Mouse (Mus musculus): ENCODE measurements around the gene Tmem163. TPM values are rescaled to one million over a fixed set of nuclear protein-coding genes. Genes with fewer than 3 reads are reported as not detected.

The Tmem163 gene
- polyA plus RNA-seq, 1 experiment from 2014 or later, result 23.2 TPM

DNA sequence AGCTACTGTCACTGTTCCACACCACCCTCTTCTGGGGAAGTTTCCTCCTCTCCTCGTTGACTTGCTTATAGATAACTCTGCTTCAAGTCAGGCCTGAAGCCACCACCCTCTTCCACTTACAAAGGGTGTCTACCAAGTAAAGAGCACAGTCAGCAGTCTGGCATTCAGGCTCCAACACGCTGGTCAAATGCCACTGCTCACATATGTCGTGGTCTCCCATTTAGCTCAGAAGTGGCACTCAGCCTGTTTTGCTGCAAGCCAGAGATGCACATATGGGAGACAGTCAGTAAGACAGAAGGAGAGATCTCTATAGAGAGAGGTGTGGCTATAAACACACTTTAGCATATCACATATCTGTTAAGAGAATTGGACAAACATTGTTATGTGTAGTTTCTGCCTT is 89.8 kb downstream of the Tmem163 start:
- Histone ChIP-seq H3K9me3 (replicated peaks; ENCODE audit: control insufficient read depth, low read length) (no peaks in the 10 kb centered on the region), H3K4me3 (ENCODE audit: low read depth, low read length) (no peak overlapping the region), H3K27me3 (replicated peaks; ENCODE audit: control insufficient read depth, insufficient read depth, low read length) (no peaks in the 10 kb centered on the region), H3K27ac (ENCODE audit: low read depth, low read length) (no peak overlapping the region), H3K36me3 (ENCODE audit: control insufficient read depth, insufficient read depth, low read length) (no peaks in the 10 kb centered on the region), H3K9ac (ENCODE audit: low read length) (no peak overlapping the region), H3K4me1 (ENCODE audit: control insufficient read depth, insufficient read depth, low read length) (no peaks in the 10 kb centered on the region), H3K4me2 (ENCODE audit: low read length) (no peak overlapping the region)
- WGBS, result 75% methylated on average over 3 of the region's 3 CpGs
- no peak for DNase-seq (ENCODE audit: low spot score)
- ATAC-seq, result no peak

DNA sequence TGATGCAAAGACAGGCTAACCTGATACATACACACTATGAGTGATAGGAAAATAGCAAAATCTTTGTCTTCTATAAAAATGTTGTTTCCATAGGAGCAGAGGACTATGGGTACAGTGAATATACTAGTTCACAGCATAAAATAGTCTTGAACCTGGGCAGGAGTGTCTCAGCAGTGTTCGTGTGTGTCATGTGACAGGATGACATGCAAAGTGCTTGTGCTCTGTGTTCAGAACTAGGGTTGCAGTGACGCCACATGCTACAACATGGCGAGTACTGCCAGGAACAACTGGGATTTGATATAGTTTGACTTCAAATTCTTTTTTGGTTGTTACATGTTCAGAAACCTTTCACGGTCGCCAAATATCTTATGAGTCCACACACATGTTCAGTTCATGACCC is 92.3 kb downstream of the Tmem163 start:
- H3K4me3 ChIP-seq (ENCODE audit: low read depth, low read length), result no peak overlapping the region
- DNase-seq (ENCODE audit: low spot score), result no peak
- no peak overlapping the region for H3K27ac ChIP-seq (ENCODE audit: low read depth, low read length)
- H3K27me3 ChIP-seq (replicated peaks; ENCODE audit: control insufficient read depth, insufficient read depth, low read length), result no peaks in the 10 kb centered on the region
- no peaks in the 10 kb centered on the region for H3K9me3 ChIP-seq (replicated peaks; ENCODE audit: control insufficient read depth, low read length)
- WGBS, result 96% methylated on average over 5 of the region's 5 CpGs
- no peak overlapping the region for H3K4me2 ChIP-seq (ENCODE audit: low read length)
- H3K36me3 ChIP-seq (ENCODE audit: control insufficient read depth, insufficient read depth, low read length), result no peaks in the 10 kb centered on the region
- ATAC-seq, result no peak
- H3K9ac ChIP-seq (ENCODE audit: low read length), result no peak overlapping the region
- H3K4me1 ChIP-seq (ENCODE audit: control insufficient read depth, insufficient read depth, low read length), result no peaks in the 10 kb centered on the region

DNA sequence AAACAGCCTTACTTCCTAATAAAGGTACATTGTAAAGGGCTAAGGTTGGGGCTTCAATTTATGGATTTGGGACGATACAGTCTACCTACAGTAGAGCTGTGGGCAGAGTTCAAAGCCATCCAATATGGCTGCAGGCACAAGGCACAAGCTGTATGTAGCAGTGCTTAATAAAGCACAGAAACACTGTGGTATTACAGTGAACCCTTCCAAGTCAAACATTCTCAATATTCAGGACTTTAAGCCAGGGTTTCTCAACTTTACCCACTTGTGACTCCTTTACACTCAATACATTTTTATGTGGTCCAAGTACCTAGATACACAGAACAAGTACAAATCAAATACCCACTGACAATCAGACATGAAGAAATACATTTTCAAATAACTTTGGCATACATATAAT is 93.2 kb downstream of the Tmem163 start:
- Histone ChIP-seq H3K4me2 (ENCODE audit: low read length) (no peak overlapping the region), H3K27me3 (replicated peaks; ENCODE audit: control insufficient read depth, insufficient read depth, low read length) (no peaks in the 10 kb centered on the region), H3K9ac (ENCODE audit: low read length) (no peak overlapping the region), H3K27ac (ENCODE audit: low read depth, low read length) (no peak overlapping the region), H3K36me3 (ENCODE audit: control insufficient read depth, insufficient read depth, low read length) (no peaks in the 10 kb centered on the region), H3K4me1 (ENCODE audit: control insufficient read depth, insufficient read depth, low read length) (no peaks in the 10 kb centered on the region), H3K9me3 (replicated peaks; ENCODE audit: control insufficient read depth, low read length) (no peaks in the 10 kb centered on the region), H3K4me3 (ENCODE audit: low read depth, low read length) (no peak overlapping the region)
- ATAC-seq (no peak), DNase-seq (ENCODE audit: low spot score) (no peak)
- WGBS, result 94% methylated on average over 1 of the region's 1 CpGs

DNA sequence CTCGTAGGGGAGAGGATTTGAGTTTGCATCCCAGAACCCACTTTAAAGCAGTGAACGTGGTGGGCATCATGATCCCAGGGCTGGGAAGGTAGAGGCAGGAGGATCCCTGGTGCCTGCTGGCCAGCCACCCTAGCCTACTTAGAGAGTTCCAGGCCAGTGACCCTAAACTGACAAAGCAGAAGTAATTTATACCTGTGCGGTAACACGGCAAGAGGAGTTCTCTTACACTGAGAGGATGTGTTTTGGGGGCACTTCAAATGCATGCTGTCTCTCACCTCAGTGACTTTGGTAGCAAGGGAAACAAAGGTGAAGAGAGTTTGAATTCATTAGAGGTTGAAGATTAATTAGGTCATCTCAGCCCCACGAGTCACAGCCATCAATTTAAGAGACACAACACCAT is 101.4 kb downstream of the Tmem163 start:
- no peak overlapping the region for H3K4me2 ChIP-seq (ENCODE audit: low read length)
- DNase-seq (ENCODE audit: low spot score), result no peak
- no peak for ATAC-seq
- H3K27ac ChIP-seq (ENCODE audit: low read depth, low read length), result no peak overlapping the region
- H3K9me3 ChIP-seq (replicated peaks; ENCODE audit: control insufficient read depth, low read length), result no peaks in the 10 kb centered on the region
- H3K27me3 ChIP-seq (replicated peaks; ENCODE audit: control insufficient read depth, insufficient read depth, low read length), result no peaks in the 10 kb centered on the region
- H3K4me3 ChIP-seq (ENCODE audit: low read depth, low read length), result no peak overlapping the region
- no peak overlapping the region for H3K9ac ChIP-seq (ENCODE audit: low read length)
- H3K4me1 ChIP-seq (ENCODE audit: control insufficient read depth, insufficient read depth, low read length), result peaks cover 10% of the 10 kb centered on the region
- H3K36me3 ChIP-seq (ENCODE audit: control insufficient read depth, insufficient read depth, low read length), result no peaks in the 10 kb centered on the region
- 47% methylated on average over 5 of the region's 5 CpGs for WGBS

DNA sequence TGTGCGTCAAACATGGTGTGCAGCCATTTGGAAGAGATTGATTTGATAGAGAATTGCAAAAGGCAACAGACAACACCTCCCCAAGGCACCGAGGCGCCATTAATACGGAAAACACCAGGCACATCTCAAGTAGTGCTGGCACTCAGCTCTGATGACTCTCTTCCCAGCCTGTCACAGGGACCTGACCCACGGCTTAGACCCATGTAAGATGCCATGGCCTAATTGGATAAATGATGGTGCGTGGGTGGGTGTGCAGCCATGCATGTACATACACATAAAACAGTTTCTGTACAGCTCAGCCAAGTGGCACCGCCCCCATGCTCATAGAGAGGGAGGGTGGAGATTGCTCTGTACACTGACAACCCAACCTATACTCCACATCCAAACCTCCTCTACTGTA is 102.3 kb downstream of the Tmem163 start:
- WGBS, result 23% methylated on average over 7 of the region's 7 CpGs
- H3K27ac ChIP-seq (ENCODE audit: low read depth, low read length), result no peak overlapping the region
- no peaks in the 10 kb centered on the region for H3K36me3 ChIP-seq (ENCODE audit: control insufficient read depth, insufficient read depth, low read length)
- no peaks in the 10 kb centered on the region for H3K27me3 ChIP-seq (replicated peaks; ENCODE audit: control insufficient read depth, insufficient read depth, low read length)
- ATAC-seq, result peak; percentile 61
- DNase-seq (ENCODE audit: low spot score), result peak; percentile 54
- H3K4me1 ChIP-seq (ENCODE audit: control insufficient read depth, insufficient read depth, low read length), result peaks cover 10% of the 10 kb centered on the region
- peak overlapping the region; percentile 33; the same call in 1 of the 2 replicates for H3K4me2 ChIP-seq (ENCODE audit: low read length)
- 0 out of 2 replicates have a peak overlapping the region, but pooled peaks have one; percentile 13 for H3K9ac ChIP-seq (ENCODE audit: low read length)
- no peaks in the 10 kb centered on the region for H3K9me3 ChIP-seq (replicated peaks; ENCODE audit: control insufficient read depth, low read length)
- no peak overlapping the region for H3K4me3 ChIP-seq (ENCODE audit: low read depth, low read length)

DNA sequence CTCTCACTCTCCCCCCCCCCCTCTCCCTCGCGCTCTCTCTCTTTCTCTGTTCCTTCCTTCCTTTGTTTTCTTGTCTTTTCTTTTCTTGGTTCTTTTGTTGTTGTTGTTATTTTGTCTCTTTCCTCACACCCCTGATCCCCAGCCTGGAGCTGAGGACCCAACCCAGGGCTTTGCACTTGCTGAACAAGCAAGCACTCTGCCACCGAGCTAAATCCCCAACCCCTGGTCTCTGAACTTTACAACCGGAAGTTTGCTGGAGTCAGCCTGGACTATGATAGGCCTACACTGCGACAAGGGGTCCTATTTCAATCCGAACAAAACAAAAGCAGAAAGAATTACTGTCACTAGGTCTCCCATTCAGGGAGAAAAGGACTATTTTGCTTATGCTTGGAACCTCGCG is 102.8 kb downstream of the Tmem163 start:
- 0 out of 2 replicates have a peak overlapping the region, but pooled peaks have one; percentile 13 for H3K9ac ChIP-seq (ENCODE audit: low read length)
- H3K27ac ChIP-seq (ENCODE audit: low read depth, low read length), result no peak overlapping the region
- no peaks in the 10 kb centered on the region for H3K9me3 ChIP-seq (replicated peaks; ENCODE audit: control insufficient read depth, low read length)
- H3K4me1 ChIP-seq (ENCODE audit: control insufficient read depth, insufficient read depth, low read length), result peaks cover 10% of the 10 kb centered on the region
- H3K36me3 ChIP-seq (ENCODE audit: control insufficient read depth, insufficient read depth, low read length), result no peaks in the 10 kb centered on the region
- whole genome bisulfite sequencing, result 6% methylated on average over 8 of the region's 8 CpGs
- H3K4me3 ChIP-seq (ENCODE audit: low read depth, low read length), result no peak overlapping the region
- ATAC-seq (no peak; the same call in 1 of the 2 replicates), DNase-seq (ENCODE audit: low spot score) (no peak)
- no peaks in the 10 kb centered on the region for H3K27me3 ChIP-seq (replicated peaks; ENCODE audit: control insufficient read depth, insufficient read depth, low read length)
- peak overlapping the region; percentile 33; the same call in 1 of the 2 replicates for H3K4me2 ChIP-seq (ENCODE audit: low read length)

DNA sequence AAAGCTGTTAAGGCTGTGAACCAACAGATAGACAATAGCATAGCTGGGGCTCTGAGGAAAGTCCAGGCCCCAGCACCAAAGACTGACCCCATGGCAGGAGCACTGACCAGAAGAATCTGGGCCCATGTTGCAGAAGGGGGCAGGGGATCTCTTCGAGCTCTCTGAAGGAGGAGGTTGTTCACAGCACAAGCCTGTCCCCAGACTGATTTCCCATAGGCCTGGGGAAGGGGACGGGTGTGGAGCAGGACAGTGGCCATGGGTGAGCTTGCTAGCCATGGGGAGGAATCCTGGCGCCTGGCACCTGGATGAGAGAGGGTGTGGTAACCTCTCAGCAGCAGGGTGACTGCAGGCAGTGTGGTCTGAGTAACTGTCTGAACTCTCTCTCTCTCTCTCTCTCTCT is 103.2 kb downstream of the Tmem163 start:
- H3K27ac ChIP-seq (ENCODE audit: low read depth, low read length), result peak overlapping the region; percentile 23; the same call in 1 of the 2 replicates
- H3K4me2 ChIP-seq (ENCODE audit: low read length), result no peak overlapping the region
- H3K4me1 ChIP-seq (ENCODE audit: control insufficient read depth, insufficient read depth, low read length), result peaks cover 10% of the 10 kb centered on the region
- H3K27me3 ChIP-seq (replicated peaks; ENCODE audit: control insufficient read depth, insufficient read depth, low read length), result no peaks in the 10 kb centered on the region
- peak; percentile 51 for ATAC-seq
- no peaks in the 10 kb centered on the region for H3K9me3 ChIP-seq (replicated peaks; ENCODE audit: control insufficient read depth, low read length)
- 16% methylated on average over 3 of the region's 3 CpGs for WGBS
- H3K4me3 ChIP-seq (ENCODE audit: low read depth, low read length), result no peak overlapping the region
- no peak overlapping the region for H3K9ac ChIP-seq (ENCODE audit: low read length)
- no peak for DNase-seq (ENCODE audit: low spot score)
- no peaks in the 10 kb centered on the region for H3K36me3 ChIP-seq (ENCODE audit: control insufficient read depth, insufficient read depth, low read length)

DNA sequence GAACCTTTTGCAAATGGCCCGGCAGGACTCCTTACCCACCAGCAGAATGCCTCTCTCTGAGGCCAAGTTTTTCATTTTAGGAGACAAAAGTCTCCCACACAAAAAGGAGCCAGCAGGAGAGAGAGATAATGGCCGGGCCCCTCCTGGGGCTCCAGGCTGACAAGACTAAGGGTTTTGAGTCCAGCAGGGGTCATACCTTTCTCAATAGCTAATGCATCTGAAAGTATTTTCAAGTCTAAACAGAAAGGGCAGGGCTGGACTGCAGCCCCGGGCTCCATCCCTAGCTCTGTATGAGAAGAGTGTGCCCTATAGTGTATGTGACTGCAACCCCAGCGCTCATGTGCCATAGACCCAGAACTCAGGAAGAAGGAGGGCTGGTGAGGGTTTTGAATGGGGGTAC is 103.7 kb downstream of the Tmem163 start:
- no peak overlapping the region for H3K4me2 ChIP-seq (ENCODE audit: low read length)
- no peak overlapping the region for H3K4me3 ChIP-seq (ENCODE audit: low read depth, low read length)
- DNase-seq (ENCODE audit: low spot score) (peak; percentile 60), ATAC-seq (peak; percentile 71)
- H3K27ac ChIP-seq (ENCODE audit: low read depth, low read length), result peak overlapping the region; percentile 23; the same call in 1 of the 2 replicates
- peaks cover 10% of the 10 kb centered on the region for H3K4me1 ChIP-seq (ENCODE audit: control insufficient read depth, insufficient read depth, low read length)
- H3K9ac ChIP-seq (ENCODE audit: low read length), result no peak overlapping the region
- no peaks in the 10 kb centered on the region for H3K36me3 ChIP-seq (ENCODE audit: control insufficient read depth, insufficient read depth, low read length)
- WGBS, result 2% methylated on average over 4 of the region's 4 CpGs
- no peaks in the 10 kb centered on the region for H3K9me3 ChIP-seq (replicated peaks; ENCODE audit: control insufficient read depth, low read length)
- no peaks in the 10 kb centered on the region for H3K27me3 ChIP-seq (replicated peaks; ENCODE audit: control insufficient read depth, insufficient read depth, low read length)

DNA sequence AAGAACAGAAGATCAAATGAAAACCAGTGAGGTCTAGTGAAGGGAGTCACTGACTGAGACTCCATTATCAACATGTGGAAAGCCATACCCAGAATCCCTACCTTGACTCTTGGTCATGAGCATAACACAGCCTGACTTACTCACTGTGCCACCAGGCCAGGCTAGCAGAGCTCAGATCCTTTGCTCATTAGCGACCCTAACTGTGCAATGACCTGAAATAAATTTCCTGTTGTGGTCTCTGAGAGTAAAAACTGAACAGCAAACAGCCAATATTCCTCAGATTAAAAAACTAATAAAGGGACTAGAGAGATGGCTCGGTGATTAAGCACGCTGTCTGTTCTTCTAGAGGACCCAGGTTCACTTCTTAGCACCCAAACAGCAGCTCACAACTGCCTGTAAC is 106.2 kb downstream of the Tmem163 start:
- ATAC-seq (no peak), DNase-seq (ENCODE audit: low spot score) (no peak)
- no peaks in the 10 kb centered on the region for H3K36me3 ChIP-seq (ENCODE audit: control insufficient read depth, insufficient read depth, low read length)
- H3K4me1 ChIP-seq (ENCODE audit: control insufficient read depth, insufficient read depth, low read length), result peaks cover 10% of the 10 kb centered on the region
- H3K27ac ChIP-seq (ENCODE audit: low read depth, low read length), result no peak overlapping the region
- H3K9me3 ChIP-seq (replicated peaks; ENCODE audit: control insufficient read depth, low read length), result no peaks in the 10 kb centered on the region
- H3K4me2 ChIP-seq (ENCODE audit: low read length), result no peak overlapping the region
- WGBS, result 46% methylated on average over 3 of the region's 3 CpGs
- H3K27me3 ChIP-seq (replicated peaks; ENCODE audit: control insufficient read depth, insufficient read depth, low read length), result no peaks in the 10 kb centered on the region
- no peak overlapping the region for H3K4me3 ChIP-seq (ENCODE audit: low read depth, low read length)
- no peak overlapping the region for H3K9ac ChIP-seq (ENCODE audit: low read length)

All from forebrain, embryonic 14.5 days (tissue).